Mouse (Mus musculus) ES-Bruce4 (cell line): ENCODE results near the gene Cacng3.

Experiments used
- CTCF ChIP-seq: IDR thresholded peaks from one replicate; pipeline ENCODE4 v1.8.1; 2011; ENCODE audit warnings: low read depth, low read length
- POLR2A ChIP-seq: IDR thresholded peaks from one replicate; pipeline ENCODE4 v1.8.1; 2011; ENCODE audit warnings: low read length; ENCODE audit not compliant: insufficient read depth

DNA sequence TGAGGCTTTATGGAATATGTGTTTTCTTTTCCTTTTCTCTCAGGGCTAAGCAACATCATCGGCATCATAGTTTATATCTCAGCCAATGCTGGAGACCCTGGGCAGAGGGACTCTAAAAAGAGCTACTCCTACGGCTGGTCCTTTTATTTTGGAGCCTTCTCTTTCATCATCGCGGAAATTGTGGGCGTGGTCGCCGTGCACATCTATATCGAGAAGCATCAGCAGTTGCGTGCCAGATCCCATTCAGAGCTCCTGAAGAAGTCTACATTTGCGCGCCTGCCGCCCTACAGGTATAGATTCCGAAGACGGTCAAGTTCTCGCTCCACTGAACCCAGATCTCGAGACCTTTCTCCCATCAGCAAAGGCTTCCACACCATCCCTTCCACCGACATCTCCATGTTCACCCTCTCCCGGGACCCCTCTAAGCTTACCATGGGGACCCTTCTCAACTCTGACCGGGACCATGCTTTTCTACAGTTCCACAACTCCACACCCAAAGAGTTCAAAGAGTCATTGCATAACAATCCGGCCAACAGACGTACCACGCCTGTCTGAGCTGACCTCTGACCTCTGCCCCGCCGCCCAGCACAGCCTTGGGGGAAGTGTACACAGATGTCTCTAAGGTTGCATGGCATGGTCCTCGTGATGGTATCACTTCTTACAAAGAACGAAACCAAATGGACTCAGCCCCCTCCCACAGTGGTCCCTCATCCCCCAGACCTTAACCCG, 98.2 kb downstream of the Cacng3 start:
- TF ChIP-seq POLR2A (no peak), CTCF (no peak)
